Comparison of ENCODE assay signal across 16 mouse cellular contexts in genomic region chr1:167652336-167652735, GRCm38 (mm10).
"Had no signal": no experiment of that assay in that cellular context is flagged by ENCODE, and none has a peak within 500 bp of the region (broad histone marks: within the 10 kb centered on the region; RNA-seq: fewer than 3 reads in every experiment).

No protein-coding gene starts in this region.

- DNase-seq: heart, postnatal 10 days; heart, postnatal 14 days; heart, postnatal 36 days; heart, postnatal 4 days; kidney, adult 11 months; kidney, adult 18-20 months; kidney, adult 2 months; kidney, adult 8-10 months; kidney, adult 9 months; kidney, postnatal 10 days; kidney, postnatal 14 days; kidney, postnatal 25 days; kidney, postnatal 36 days; kidney, postnatal 4 days; layer of hippocampus, adult 9-11 months; layer of hippocampus, postnatal 36 days had no signal
